11 mouse cellular contexts compared by ENCODE assay signal in the genomic region with DNA sequence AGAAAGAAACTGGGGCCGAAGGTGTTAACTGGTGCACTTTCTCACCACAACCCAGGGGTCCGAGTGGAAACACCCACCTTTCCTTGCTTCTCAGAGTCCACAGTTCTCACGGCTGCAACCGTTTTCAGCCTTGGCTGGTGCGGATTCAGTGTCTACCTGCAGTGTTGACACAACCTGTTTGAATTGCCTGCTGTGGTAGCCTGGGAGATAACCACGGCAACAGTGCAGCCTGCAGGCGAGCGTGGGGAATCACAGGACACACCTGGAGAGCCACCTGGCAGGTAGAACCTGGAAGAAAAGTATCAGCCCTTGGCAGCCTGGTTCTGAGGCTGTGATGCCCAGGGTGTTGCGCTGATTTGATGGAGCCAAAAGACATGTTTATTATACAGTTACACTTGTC. TPM values are rescaled to one million over a fixed set of nuclear protein-coding genes. Genes with fewer than 3 reads are reported as not detected.
DNase-seq lines count a peak whose midpoint lies in the region; ATAC-seq and TF ChIP-seq lines count a peak whose summit lies in the region.
"Had no signal": no experiment of that assay in that cellular context is flagged by ENCODE, and none has a peak within 500 bp of the region (broad histone marks: within the 10 kb centered on the region; RNA-seq: fewer than 3 reads in every experiment).

No protein-coding gene starts in this region.

- no peaks in the 10 kb centered on the region for H3K36me3 ChIP-seq in hindbrain, postnatal 0 days (ENCODE audit: insufficient read depth, low read length)
- no peaks in the 10 kb centered on the region for H3K36me3 ChIP-seq in hindbrain, embryonic 10.5 days
- no peaks in the 10 kb centered on the region for H3K36me3 ChIP-seq in E14TG2a.4 (ENCODE audit: insufficient read depth, low read length)
- no peaks in the 10 kb centered on the region for H3K36me3 ChIP-seq in kidney, postnatal 0 days (ENCODE audit: insufficient read depth, low read length)
- H3K36me3 ChIP-seq in forebrain, embryonic 14.5 days (ENCODE audit: control insufficient read depth, insufficient read depth, low read length), result no peaks in the 10 kb centered on the region
- H3K36me3 ChIP-seq: hindbrain, embryonic 13.5 days had no signal

- H3K9ac ChIP-seq in hindbrain, postnatal 0 days (replicated peaks; ENCODE audit: low read length), result no peak overlapping the region
- H3K9ac ChIP-seq in kidney, postnatal 0 days (ENCODE audit: low read depth, low read length), result no peak overlapping the region
- H3K9ac ChIP-seq in forebrain, embryonic 14.5 days (ENCODE audit: low read length), result no peak overlapping the region
- H3K9ac ChIP-seq: hindbrain, embryonic 13.5 days had no signal

- no peak overlapping the region for H3K4me3 ChIP-seq in hindbrain, postnatal 0 days (ENCODE audit: low read length)
- no peak overlapping the region for H3K4me3 ChIP-seq in hindbrain, embryonic 10.5 days
- H3K4me3 ChIP-seq in E14TG2a.4 (replicated peaks; ENCODE audit: low read length), result no peak overlapping the region
- no peak overlapping the region for H3K4me3 ChIP-seq in kidney, postnatal 0 days (replicated peaks; ENCODE audit: low read depth, low read length)
- H3K4me3 ChIP-seq in forebrain, embryonic 14.5 days (ENCODE audit: low read depth, low read length), result no peak overlapping the region
- H3K4me3 ChIP-seq: hindbrain, embryonic 13.5 days had no signal

- TF ChIP-seq CTCF in hindbrain, postnatal 0 days (IDR thresholded peaks at IDR 0.05; ENCODE audit: low read depth), result peak; percentile 30; the same call in 1 of the 2 replicates
- TF ChIP-seq CTCF in E14TG2a.4 (conservative IDR thresholded peaks at IDR 0.05; ENCODE audit: low read length), result peak; percentile 23
- peak; percentile 73 for TF ChIP-seq CTCF in kidney, postnatal 0 days (IDR thresholded peaks at IDR 0.05; ENCODE audit: low read depth)

- WGBS in hindbrain, postnatal 0 days, result 76% methylated on average over 9 of the region's 9 CpGs
- WGBS in hindbrain, embryonic 10.5 days, result 61% methylated on average over 9 of the region's 9 CpGs
- WGBS in kidney, postnatal 0 days, result 60% methylated on average over 9 of the region's 9 CpGs
- 69% methylated on average over 9 of the region's 9 CpGs for WGBS in forebrain, embryonic 14.5 days

- DNase-seq in hindbrain, postnatal 0 days (ENCODE audit: low spot score), result no peak
- DNase-seq in hindbrain, embryonic 10.5 days (ENCODE audit: low spot score), result no peak
- DNase-seq in kidney, postnatal 0 days (ENCODE audit: low spot score), result no peak
- peak; percentile 50 for DNase-seq in lung, postnatal 10 days
- no peak for DNase-seq in forebrain, embryonic 14.5 days (ENCODE audit: low spot score)
- no peak for DNase-seq in retina, embryonic 14.5 days (ENCODE audit: low spot score)
- DNase-seq in spleen, adult 12 weeks (ENCODE audit: low spot score), result no peak

- no peak overlapping the region for H3K4me2 ChIP-seq in hindbrain, postnatal 0 days (ENCODE audit: low read depth, low read length)
- no peak overlapping the region for H3K4me2 ChIP-seq in kidney, postnatal 0 days (ENCODE audit: low read length)
- no peak overlapping the region for H3K4me2 ChIP-seq in forebrain, embryonic 14.5 days (ENCODE audit: low read length)
- H3K4me2 ChIP-seq: hindbrain, embryonic 13.5 days; midbrain, embryonic 11.5 days had no signal

- no peak overlapping the region for H3K27ac ChIP-seq in hindbrain, postnatal 0 days
- no peak overlapping the region for H3K27ac ChIP-seq in hindbrain, embryonic 10.5 days
- no peak overlapping the region for H3K27ac ChIP-seq in kidney, postnatal 0 days
- H3K27ac ChIP-seq in forebrain, embryonic 14.5 days (ENCODE audit: low read depth, low read length), result no peak overlapping the region
- H3K27ac ChIP-seq: hindbrain, embryonic 13.5 days had no signal

- H3K9me3 ChIP-seq in hindbrain, postnatal 0 days (ENCODE audit: low read length), result no peaks in the 10 kb centered on the region
- no peaks in the 10 kb centered on the region for H3K9me3 ChIP-seq in hindbrain, embryonic 10.5 days
- H3K9me3 ChIP-seq in E14TG2a.4 (ENCODE audit: low read length), result no peaks in the 10 kb centered on the region
- H3K9me3 ChIP-seq in kidney, postnatal 0 days (replicated peaks; ENCODE audit: low read length), result no peaks in the 10 kb centered on the region
- no peaks in the 10 kb centered on the region for H3K9me3 ChIP-seq in forebrain, embryonic 14.5 days (replicated peaks; ENCODE audit: control insufficient read depth, low read length)
- H3K9me3 ChIP-seq: hindbrain, embryonic 13.5 days had no signal

- ATAC-seq in hindbrain, postnatal 0 days, result no peak
- no peak for ATAC-seq in kidney, postnatal 0 days (replicated peaks; ENCODE audit: low FRiP score, low read depth)
- no peak for ATAC-seq in forebrain, embryonic 14.5 days

- no peaks in the 10 kb centered on the region for H3K4me1 ChIP-seq in hindbrain, postnatal 0 days (ENCODE audit: insufficient read depth, low read length)
- peaks cover 17% of the 10 kb centered on the region for H3K4me1 ChIP-seq in hindbrain, embryonic 10.5 days (replicated peaks)
- no peaks in the 10 kb centered on the region for H3K4me1 ChIP-seq in E14TG2a.4 (replicated peaks; ENCODE audit: low read depth, low read length)
- H3K4me1 ChIP-seq in kidney, postnatal 0 days (replicated peaks; ENCODE audit: insufficient read depth, low read length), result no peaks in the 10 kb centered on the region; the same call in 1 of the 2 replicates
- H3K4me1 ChIP-seq in forebrain, embryonic 14.5 days (ENCODE audit: control insufficient read depth, insufficient read depth, low read length), result no peaks in the 10 kb centered on the region; the same call in 1 of the 2 replicates

- no peaks in the 10 kb centered on the region for H3K27me3 ChIP-seq in hindbrain, postnatal 0 days (ENCODE audit: insufficient read depth, low read length)
- no peaks in the 10 kb centered on the region; the same call in 1 of the 2 replicates for H3K27me3 ChIP-seq in hindbrain, embryonic 10.5 days (ENCODE audit: insufficient read depth, poor library complexity, severe bottlenecking)
- no peaks in the 10 kb centered on the region; the same call in 1 of the 2 replicates for H3K27me3 ChIP-seq in E14TG2a.4 (ENCODE audit: insufficient read depth, low read length)
- no peaks in the 10 kb centered on the region for H3K27me3 ChIP-seq in kidney, postnatal 0 days (ENCODE audit: insufficient read depth, low read length)
- H3K27me3 ChIP-seq in forebrain, embryonic 14.5 days (replicated peaks; ENCODE audit: control insufficient read depth, insufficient read depth, low read length), result no peaks in the 10 kb centered on the region
- H3K27me3 ChIP-seq: hindbrain, embryonic 13.5 days had no signal

RNA-seq across cellular contexts. Expression of gene A530084C06Rik, which starts 20.7 kb away (rescaled TPM):
- 1.1 and 1.3 TPM in 2 replicates for total RNA-seq in hindbrain, postnatal 0 days (2014; rRNA removed)
- not detected in 2 replicates for polyA plus RNA-seq in hindbrain, postnatal 0 days (2015; fragmentation: Nextera tagmentation; extraction: Ambion mirVana)
- polyA plus RNA-seq in hindbrain, embryonic 10.5 days (2016; fragmentation: Nextera tagmentation; extraction: Ambion mirVana), result not detected in 2 replicates
- not detected in 2 replicates for polyA plus RNA-seq in kidney, postnatal 0 days (2015; fragmentation: Nextera tagmentation; extraction: Ambion mirVana)
- polyA plus RNA-seq in forebrain, embryonic 14.5 days (2014; fragmentation: Nextera tagmentation; extraction: Ambion mirVana), result not detected in 2 replicates
- total RNA-seq: adrenal gland, adult 18-20 months had no signal
- polyA plus RNA-seq: hindbrain, embryonic 13.5 days; midbrain, embryonic 11.5 days had no signal

RNA-seq across cellular contexts. Expression of gene Foxq1, which starts 23.9 kb away (rescaled TPM):
- 4.4 and 5.7 TPM in 2 replicates for total RNA-seq in hindbrain, postnatal 0 days (2014; rRNA removed)
- polyA plus RNA-seq in hindbrain, postnatal 0 days (2015; fragmentation: Nextera tagmentation; extraction: Ambion mirVana), result 1.7 and 1.8 TPM in 2 replicates
- 0.66 and 1.1 TPM in 2 replicates for polyA plus RNA-seq in hindbrain, embryonic 10.5 days (2016; fragmentation: Nextera tagmentation; extraction: Ambion mirVana)
- polyA plus RNA-seq in kidney, postnatal 0 days (2015; fragmentation: Nextera tagmentation; extraction: Ambion mirVana), result 7.3 and 11.2 TPM in 2 replicates
- polyA plus RNA-seq in forebrain, embryonic 14.5 days (2014; fragmentation: Nextera tagmentation; extraction: Ambion mirVana), result 2.2 and 2.4 TPM in 2 replicates

RNA-seq across cellular contexts. Expression of gene Foxf2, which starts 45.8 kb away (rescaled TPM):
- 6.0 and 12.8 TPM in 2 replicates for total RNA-seq in hindbrain, postnatal 0 days (2014; rRNA removed)
- 4.4 and 5.5 TPM in 2 replicates for polyA plus RNA-seq in hindbrain, postnatal 0 days (2015; fragmentation: Nextera tagmentation; extraction: Ambion mirVana)
- polyA plus RNA-seq in hindbrain, embryonic 10.5 days (2016; fragmentation: Nextera tagmentation; extraction: Ambion mirVana), result 5.7 and 11.8 TPM in 2 replicates
- not detected in 2 replicates for polyA plus RNA-seq in kidney, postnatal 0 days (2015; fragmentation: Nextera tagmentation; extraction: Ambion mirVana)
- polyA plus RNA-seq in forebrain, embryonic 14.5 days (2014; fragmentation: Nextera tagmentation; extraction: Ambion mirVana), result 2.2 and 2.4 TPM in 2 replicates

Comparison
In these comparisons a context has a peak if more than half of its experiments do, and no peak if none do; other contexts are left out.
1. CTCF ChIP-seq: peak in every context shown above with its lines; median percentile 73 in kidney, postnatal 0 days; 30 in hindbrain, postnatal 0 days; 23 in E14TG2a.4.